Mouse (Mus musculus) hindbrain, embryonic 16.5 days (tissue): ENCODE data around the gene Ubc. TPM values are rescaled to one million over a fixed set of nuclear protein-coding genes. Genes with fewer than 3 reads are reported as not detected.
A peak's percentile ranks its signal among the peaks of the same experiment; 100 is the strongest.
"Not testable (repeated sequence)": the region's sequence is repeated elsewhere in the genome, so short reads cannot be mapped to it uniquely, and the experiment has no call there.

Source experiments
- ATAC-seq: fragments of 200-750 bp; cut with Nextera tagmentation; 2 replicates; pipeline ENCODE4 v1.8.0; 2017; ENCODE audit warnings: moderate TSS enrichment, moderate library complexity
- H3K27ac ChIP-seq: fragments of 300-500 bp; sonication (generic); 2 replicates; pipeline ENCODE4 v1.5.1; 2014; ENCODE audit warnings: low read depth, mild to moderate bottlenecking, control low read depth, low read length, moderate library complexity
- H3K27me3 ChIP-seq: fragments of 300-500 bp; sonication (generic); replicated peaks from 2 replicates; pipeline ENCODE4 v1.6.1; 2014; ENCODE audit warnings: low read length; ENCODE audit not compliant: control insufficient read depth, insufficient read depth
- H3K36me3 ChIP-seq: fragments of 300-500 bp; sonication (generic); 2 replicates; pipeline ENCODE4 v1.6.1; 2014; ENCODE audit warnings: mild to moderate bottlenecking, low read length, moderate library complexity, mixed read lengths; ENCODE audit not compliant: control insufficient read depth, insufficient read depth
- H3K4me1 ChIP-seq: fragments of 300-500 bp; sonication (generic); 2 replicates; pipeline ENCODE4 v1.6.1; 2014; ENCODE audit warnings: low read depth, low read length; ENCODE audit not compliant: control insufficient read depth, insufficient read depth
- H3K4me2 ChIP-seq: fragments of 300-500 bp; sonication (generic); 2 replicates; pipeline ENCODE4 v1.6.1; 2014; ENCODE audit warnings: mild to moderate bottlenecking, low read length, control low read depth, moderate library complexity
- H3K4me3 ChIP-seq: fragments of 300-500 bp; sonication (generic); 2 replicates; pipeline ENCODE4 v1.5.1; 2014; ENCODE audit warnings: mild to moderate bottlenecking, low read length, control low read depth, moderate library complexity
- H3K9ac ChIP-seq: fragments of 300-500 bp; sonication (generic); 2 replicates; pipeline ENCODE4 v1.6.1; 2014; ENCODE audit warnings: low read depth, mild to moderate bottlenecking, control low read depth, low read length, moderate library complexity
- H3K9me3 ChIP-seq: fragments of 300-500 bp; sonication (generic); 2 replicates; pipeline ENCODE4 v1.6.1; 2014; ENCODE audit warnings: mild to moderate bottlenecking, low read length, moderate library complexity; ENCODE audit not compliant: control insufficient read depth
- WGBS: fragments of 180-500 bp; shearing (Covaris S2); extraction: QIAGEN DNeasy Blood & Tissue Kit; methylation state at CpG from one replicate; pipeline ENCODE4 v1.1.7; 2014; 5-methylcytosine and 5-hydroxymethylcytosine counted together
- polyA plus RNA-seq: library from polyadenylated mRNA; unstranded; fragments of >200 nt; fragmentation: Nextera tagmentation; extraction: Ambion mirVana; gene quantifications from 2 replicates; pipeline ENCODE4 v1.2.1, GENCODE M21; 2015

Ubc gene
- polyA plus RNA-seq, 1 experiment from 2014 or later = 1,508 TPM

- Histone ChIP-seq H3K36me3 (no peaks in the 10 kb centered on the region), H3K4me3 (peak overlapping the region; percentile 33)
These were observed 3.9 kb upstream of the Ubc start for GRCm38 (mm10) chr5:125393622-125394603.

GRCm38 (mm10) chr5:125392977-125393621 is 3.1 kb upstream of the Ubc start:
- Histone ChIP-seq H3K36me3 (no peaks in the 10 kb centered on the region), H3K4me2 (peak overlapping the region; percentile 63), H3K4me3 (peak overlapping the region; percentile 33), H3K9ac (peak overlapping the region; percentile 60), H3K27me3 (no peaks in the 10 kb centered on the region), H3K27ac (peak overlapping the region; percentile 98), H3K4me1 (peaks cover 25% of the 10 kb centered on the region), H3K9me3 (no peaks in the 10 kb centered on the region)
- peak; percentile 92 for ATAC-seq
- 0% methylated on average over 20 of the region's 20 CpGs for WGBS

More at GRCm38 (mm10) chr5:125393622-125394603, 3.9 kb upstream of the Ubc start:
- Histone ChIP-seq H3K27me3 (no peaks in the 10 kb centered on the region), H3K9ac (peak overlapping the region; percentile 60), H3K27ac (peak overlapping the region; percentile 98), H3K4me1 (peaks cover 20% of the 10 kb centered on the region), H3K9me3 (no peaks in the 10 kb centered on the region), H3K4me2 (peak overlapping the region; percentile 63)
- 4% methylated on average over 21 of the region's 25 CpGs for WGBS
- ATAC-seq = peak; percentile 71

DNA sequence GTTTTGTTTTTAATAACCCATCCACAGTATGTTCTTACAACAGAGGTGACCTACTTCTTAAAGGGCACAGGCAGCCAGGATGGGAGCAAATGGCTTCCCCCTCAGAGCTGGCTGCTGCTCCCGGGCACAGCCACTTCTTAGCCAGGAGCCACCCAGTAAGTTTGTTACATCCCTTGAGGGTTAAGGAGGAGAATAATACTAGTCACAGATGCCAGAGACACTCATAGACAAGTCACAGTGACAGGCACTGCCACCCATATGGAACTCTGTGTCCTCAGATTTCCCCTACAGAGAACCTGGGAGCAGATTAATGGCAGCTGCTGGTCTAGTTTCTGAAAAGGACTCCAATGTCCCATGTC is 2.6 kb upstream of the Ubc start:
- Histone ChIP-seq H3K9ac (peak overlapping the region; percentile 15), H3K27ac (peak overlapping the region; percentile 98), H3K36me3 (no peaks in the 10 kb centered on the region), H3K27me3 (no peaks in the 10 kb centered on the region), H3K9me3 (no peaks in the 10 kb centered on the region), H3K4me1 (peaks cover 27% of the 10 kb centered on the region), H3K4me2 (peak overlapping the region; percentile 63), H3K4me3 (no peak overlapping the region; the same call in 1 of the 2 replicates)
- WGBS = 27% methylated on average over 1 of the region's 1 CpGs
- peak; percentile 5; the same call in 1 of the 2 replicates for ATAC-seq

DNA sequence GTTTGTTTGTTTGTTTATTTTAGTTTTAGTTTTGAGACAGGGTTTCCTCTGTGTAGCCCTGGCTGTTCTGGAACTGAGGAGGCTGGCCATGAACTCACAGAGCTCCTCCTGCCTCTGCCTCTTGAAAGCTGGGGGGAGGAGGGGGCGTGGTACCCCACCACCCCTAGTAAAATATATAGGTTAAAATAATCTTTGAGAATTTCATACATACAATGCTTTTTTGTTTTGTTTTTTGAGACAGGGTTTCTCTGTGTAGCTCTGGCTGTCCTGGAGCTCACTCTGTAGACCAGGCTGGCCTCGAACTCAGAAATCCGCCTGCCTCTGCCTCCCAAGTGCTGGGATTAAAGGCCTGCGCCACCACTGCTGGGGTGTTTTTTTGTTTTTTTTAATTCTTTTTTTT is 2.2 kb upstream of the Ubc start:
- WGBS = 95% methylated on average over 4 of the region's 4 CpGs

GRCm38 (mm10) chr5:125391609-125392008 is 1.6 kb upstream of the Ubc start:
- H3K9ac ChIP-seq = no peak overlapping the region
- WGBS = 66% methylated on average over 5 of the region's 5 CpGs
- no peaks in the 10 kb centered on the region for H3K36me3 ChIP-seq
- peak overlapping the region; percentile 41 for H3K27ac ChIP-seq
- no peaks in the 10 kb centered on the region for H3K9me3 ChIP-seq
- peaks cover 27% of the 10 kb centered on the region for H3K4me1 ChIP-seq
- ATAC-seq = no peak
- no peak overlapping the region for H3K4me2 ChIP-seq
- H3K4me3 ChIP-seq = no peak overlapping the region
- H3K27me3 ChIP-seq = no peaks in the 10 kb centered on the region

More for the DNA sequence above, 2.2 kb upstream of the Ubc start:
- ATAC-seq, H3K9ac ChIP-seq, H3K27me3 ChIP-seq, H3K36me3 ChIP-seq, H3K4me3 ChIP-seq, H3K4me2 ChIP-seq, H3K9me3 ChIP-seq: not testable (repeated sequence)
- Histone ChIP-seq H3K27ac (peak overlapping the region; percentile 98), H3K4me1 (peaks cover 27% of the 10 kb centered on the region)

- H3K4me3 ChIP-seq = no peak overlapping the region
- peak overlapping the region; percentile 41 for H3K27ac ChIP-seq
- WGBS = 95% methylated on average over 3 of the region's 3 CpGs
- no peak for ATAC-seq
- H3K4me2 ChIP-seq = no peak overlapping the region
- peaks cover under 1% of the 10 kb centered on the region; the same call in 1 of the 2 replicates for H3K36me3 ChIP-seq
- peaks cover 27% of the 10 kb centered on the region for H3K4me1 ChIP-seq
- no peaks in the 10 kb centered on the region for H3K27me3 ChIP-seq
- H3K9me3 ChIP-seq = no peaks in the 10 kb centered on the region
- H3K9ac ChIP-seq = no peak overlapping the region
These were observed 990 bp upstream of the Ubc start for GRCm38 (mm10) chr5:125390906-125391477.

GRCm38 (mm10) chr5:125389131-125389578 is 847 bp downstream of the Ubc start, which contains the start of gene Gm10382:
Gene Gm10382, plus strand, starts transcription at chr5:125389322.
- under 1% methylated on average over 34 of the region's 41 CpGs for WGBS
- H3K4me1 ChIP-seq = peaks cover 32% of the 10 kb centered on the region
- H3K9me3 ChIP-seq = no peaks in the 10 kb centered on the region
- no peaks in the 10 kb centered on the region for H3K27me3 ChIP-seq
- peak within 1 kb of the TSS; percentile 83 for H3K9ac ChIP-seq
- ATAC-seq = peak; percentile 12; the same call in 1 of the 2 replicates
- peaks cover 14% of the 10 kb centered on the region for H3K36me3 ChIP-seq
- H3K27ac ChIP-seq = peak within 1 kb of the TSS; percentile 98
- peak within 1 kb of the TSS; percentile 66 for H3K4me3 ChIP-seq
- H3K4me2 ChIP-seq = peak within 1 kb of the TSS; percentile 88

DNA sequence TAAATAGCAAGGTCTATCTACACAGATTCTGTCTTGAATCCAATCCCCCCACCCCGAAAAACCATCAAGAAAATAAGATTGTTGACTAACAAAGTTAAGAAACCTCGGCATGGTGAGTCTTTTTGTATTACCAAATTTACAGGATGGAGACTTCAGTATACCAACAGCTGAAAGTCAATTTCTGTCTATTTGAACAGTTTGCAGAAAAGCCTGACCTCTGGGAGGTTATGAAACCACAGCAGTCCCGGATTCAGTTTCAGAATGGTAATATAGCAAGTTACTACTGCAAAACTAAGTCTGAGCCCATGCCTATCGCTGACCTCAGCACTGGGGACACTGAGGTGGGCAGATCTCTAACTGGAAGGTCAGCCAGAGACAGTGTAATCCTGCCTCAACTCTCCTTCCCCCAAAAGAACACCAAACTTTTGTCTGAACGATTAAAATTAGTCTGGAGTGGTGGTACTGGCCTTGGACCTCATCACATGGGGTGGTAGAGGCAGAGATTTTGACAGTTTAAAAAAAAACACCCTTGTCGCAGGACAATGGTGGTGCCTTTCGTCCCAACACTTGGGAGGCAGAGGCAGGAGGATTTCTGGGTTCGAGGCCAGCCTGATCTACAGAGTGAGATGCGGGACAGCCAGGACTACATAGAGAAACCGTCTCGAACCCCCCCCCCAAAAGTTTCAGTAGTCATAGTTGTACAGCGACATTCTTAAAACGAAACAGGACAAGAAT is 1.5 kb downstream of the Ubc start:
- WGBS = 22% methylated on average over 13 of the region's 13 CpGs
- peaks cover 27% of the 10 kb centered on the region for H3K4me1 ChIP-seq
- peak overlapping the region; percentile 98; the same call in 1 of the 2 replicates for H3K27ac ChIP-seq
- H3K9me3 ChIP-seq = no peaks in the 10 kb centered on the region
- no peak for ATAC-seq
- peak overlapping the region; percentile 66 for H3K4me3 ChIP-seq
- H3K4me2 ChIP-seq = peak overlapping the region; percentile 88
- no peaks in the 10 kb centered on the region for H3K27me3 ChIP-seq
- H3K36me3 ChIP-seq = peaks cover 14% of the 10 kb centered on the region
- peak overlapping the region; percentile 83 for H3K9ac ChIP-seq
